Mouse (Mus musculus): ENCODE measurements around the gene Nfia. TPM values are rescaled to one million over a fixed set of nuclear protein-coding genes. Genes with fewer than 3 reads are reported as not detected.
A peak's percentile ranks its signal among the peaks of the same experiment; 100 is the strongest.

Nfia gene
- polyA plus RNA-seq, 1 experiment from 2014 or later: 9.9 TPM

GRCm38 (mm10) chr4:97779003-97779930 lies 6.7 kb downstream of the Nfia start:
- H3K9me3 ChIP-seq (ENCODE audit: low read length): no peaks in the 10 kb centered on the region
- 0 out of 2 replicates have a peak, but pooled peaks cover 15% of the 10 kb centered on the region for H3K4me1 ChIP-seq (ENCODE audit: insufficient read depth)
- peak overlapping the region; percentile 89 for H3K4me3 ChIP-seq (ENCODE audit: low read depth, low read length)
- no peaks in the 10 kb centered on the region for H3K27me3 ChIP-seq (ENCODE audit: insufficient read depth, low read length)
- WGBS (ENCODE audit: insufficient replicate concordance): 25% methylated on average over 18 of the region's 18 CpGs
- peaks cover 12% of the 10 kb centered on the region; the same call in 1 of the 2 replicates for H3K36me3 ChIP-seq (replicated peaks; ENCODE audit: insufficient read depth, low read length)
- no peak for DNase-seq
- peak overlapping the region; percentile 82 for H3K27ac ChIP-seq (ENCODE audit: low read depth)
- H3K4me2 ChIP-seq (ENCODE audit: low read depth, low read length): peak overlapping the region; percentile 83
- no peak for TF ChIP-seq CTCF (IDR thresholded peaks at IDR 0.05; ENCODE audit: low read depth)
- no peak for TF ChIP-seq EP300 (IDR thresholded peaks at IDR 0.05; ENCODE audit: low read depth)
- H3K9ac ChIP-seq (replicated peaks): peak overlapping the region; percentile 91
- ATAC-seq: no peak

GRCm38 (mm10) chr4:97780024-97780423 lies 7.5 kb downstream of the Nfia start:
- no peaks in the 10 kb centered on the region for H3K27me3 ChIP-seq (ENCODE audit: insufficient read depth, low read length)
- no peak overlapping the region; the same call in 1 of the 2 replicates for H3K27ac ChIP-seq (ENCODE audit: low read depth)
- 0 out of 2 replicates have a peak, but pooled peaks cover 10% of the 10 kb centered on the region for H3K4me1 ChIP-seq (ENCODE audit: insufficient read depth)
- H3K4me3 ChIP-seq (ENCODE audit: low read depth, low read length): no peak overlapping the region
- H3K4me2 ChIP-seq (ENCODE audit: low read depth, low read length): peak overlapping the region; percentile 83
- no peak for ATAC-seq
- WGBS (ENCODE audit: insufficient replicate concordance): 67% methylated on average over 7 of the region's 7 CpGs
- TF ChIP-seq CTCF (IDR thresholded peaks at IDR 0.05; ENCODE audit: low read depth) (no peak), EP300 (IDR thresholded peaks at IDR 0.05; ENCODE audit: low read depth) (no peak)
- DNase-seq: no peak
- H3K9ac ChIP-seq (replicated peaks): peak overlapping the region; percentile 13; the same call in 1 of the 2 replicates
- H3K9me3 ChIP-seq (ENCODE audit: low read length): no peaks in the 10 kb centered on the region
- peaks cover 12% of the 10 kb centered on the region; the same call in 1 of the 2 replicates for H3K36me3 ChIP-seq (replicated peaks; ENCODE audit: insufficient read depth, low read length)

- H3K27ac ChIP-seq (ENCODE audit: low read depth): no peak overlapping the region
- H3K27me3 ChIP-seq (ENCODE audit: insufficient read depth, low read length): no peaks in the 10 kb centered on the region
- H3K9ac ChIP-seq (replicated peaks): no peak overlapping the region
- H3K4me2 ChIP-seq (ENCODE audit: low read depth, low read length): peak overlapping the region; percentile 20; the same call in 1 of the 2 replicates
- ATAC-seq: no peak
- no peak for TF ChIP-seq CTCF (IDR thresholded peaks at IDR 0.05; ENCODE audit: low read depth)
- TF ChIP-seq EP300 (IDR thresholded peaks at IDR 0.05; ENCODE audit: low read depth): no peak
- H3K4me1 ChIP-seq (ENCODE audit: insufficient read depth): 0 out of 2 replicates have a peak, but pooled peaks cover 5% of the 10 kb centered on the region
- DNase-seq: no peak
- H3K4me3 ChIP-seq (ENCODE audit: low read depth, low read length): no peak overlapping the region
- 81% methylated on average over 7 of the region's 7 CpGs for WGBS (ENCODE audit: insufficient replicate concordance)
- H3K9me3 ChIP-seq (ENCODE audit: low read length): no peaks in the 10 kb centered on the region
- H3K36me3 ChIP-seq (replicated peaks; ENCODE audit: insufficient read depth, low read length): peaks cover 12% of the 10 kb centered on the region; the same call in 1 of the 2 replicates
Observed at GRCm38 (mm10) chr4:97780666-97781435, 8.3 kb downstream of the Nfia start.

GRCm38 (mm10) chr4:97782069-97782468 lies 9.5 kb downstream of the Nfia start:
- 0 out of 2 replicates have a peak, but pooled peaks cover 3% of the 10 kb centered on the region for H3K4me1 ChIP-seq (ENCODE audit: insufficient read depth)
- no peak overlapping the region for H3K4me3 ChIP-seq (ENCODE audit: low read depth, low read length)
- no peak overlapping the region for H3K27ac ChIP-seq (ENCODE audit: low read depth)
- no peak overlapping the region for H3K4me2 ChIP-seq (ENCODE audit: low read depth, low read length)
- H3K36me3 ChIP-seq (replicated peaks; ENCODE audit: insufficient read depth, low read length): peaks cover 12% of the 10 kb centered on the region; the same call in 1 of the 2 replicates
- DNase-seq (no peak), ATAC-seq (no peak)
- TF ChIP-seq EP300 (IDR thresholded peaks at IDR 0.05; ENCODE audit: low read depth) (no peak), CTCF (IDR thresholded peaks at IDR 0.05; ENCODE audit: low read depth) (no peak)
- H3K9me3 ChIP-seq (ENCODE audit: low read length): no peaks in the 10 kb centered on the region
- H3K9ac ChIP-seq (replicated peaks): no peak overlapping the region
- 68% methylated on average over 3 of the region's 3 CpGs for WGBS (ENCODE audit: insufficient replicate concordance)
- H3K27me3 ChIP-seq (ENCODE audit: insufficient read depth, low read length): no peaks in the 10 kb centered on the region

GRCm38 (mm10) chr4:97782497-97782896 lies 10.0 kb downstream of the Nfia start:
- Histone ChIP-seq H3K4me2 (ENCODE audit: low read depth, low read length) (no peak overlapping the region), H3K9ac (replicated peaks) (no peak overlapping the region), H3K36me3 (replicated peaks; ENCODE audit: insufficient read depth, low read length) (peaks cover 14% of the 10 kb centered on the region; the same call in 1 of the 2 replicates), H3K27me3 (ENCODE audit: insufficient read depth, low read length) (no peaks in the 10 kb centered on the region), H3K4me3 (ENCODE audit: low read depth, low read length) (no peak overlapping the region), H3K27ac (ENCODE audit: low read depth) (no peak overlapping the region), H3K4me1 (ENCODE audit: insufficient read depth) (0 out of 2 replicates have a peak, but pooled peaks cover 3% of the 10 kb centered on the region), H3K9me3 (ENCODE audit: low read length) (no peaks in the 10 kb centered on the region)
- WGBS (ENCODE audit: insufficient replicate concordance): 89% methylated on average over 6 of the region's 6 CpGs
- no peak for TF ChIP-seq CTCF (IDR thresholded peaks at IDR 0.05; ENCODE audit: low read depth)
- TF ChIP-seq EP300 (IDR thresholded peaks at IDR 0.05; ENCODE audit: low read depth): no peak
- ATAC-seq: no peak
- DNase-seq: no peak
